Mouse (Mus musculus): ENCODE data around the gene Trpm8. TPM values are rescaled to one million over a fixed set of nuclear protein-coding genes. Genes with fewer than 3 reads are reported as not detected.

The Trpm8 gene
- polyA plus RNA-seq, 1 experiment from 2014 or later: not detected

GRCm38 (mm10) chr1:88427987-88428741 is 150.7 kb downstream of the Trpm8 start:
- no peak for ATAC-seq (ENCODE audit: insufficient number of reproducible peaks, insufficient read depth, low FRiP score, low TSS enrichment, low read depth)
- Histone ChIP-seq H3K27me3 (0 out of 2 replicates have a peak, but pooled peaks cover 3% of the 10 kb centered on the region), H3K4me1 (replicated peaks) (peaks cover 15% of the 10 kb centered on the region), H3K27ac (no peak overlapping the region), H3K9me3 (no peaks in the 10 kb centered on the region), H3K4me2 (no peak overlapping the region), H3K9ac (replicated peaks) (no peak overlapping the region), H3K4me3 (replicated peaks) (no peak overlapping the region), H3K36me3 (no peaks in the 10 kb centered on the region)
- 84% methylated on average over 11 of the region's 11 CpGs for WGBS

GRCm38 (mm10) chr1:88429413-88429812 is 152.0 kb downstream of the Trpm8 start:
- Histone ChIP-seq H3K9me3 (no peaks in the 10 kb centered on the region), H3K36me3 (no peaks in the 10 kb centered on the region), H3K27ac (no peak overlapping the region), H3K9ac (replicated peaks) (no peak overlapping the region), H3K27me3 (0 out of 2 replicates have a peak, but pooled peaks cover 3% of the 10 kb centered on the region), H3K4me1 (replicated peaks) (peaks cover 15% of the 10 kb centered on the region), H3K4me2 (no peak overlapping the region), H3K4me3 (replicated peaks) (no peak overlapping the region)
- WGBS: 7% methylated on average over 1 of the region's 1 CpGs
- no peak for ATAC-seq (ENCODE audit: insufficient number of reproducible peaks, insufficient read depth, low FRiP score, low TSS enrichment, low read depth)

GRCm38 (mm10) chr1:88431262-88431661 is 153.8 kb downstream of the Trpm8 start:
- no peaks in the 10 kb centered on the region for H3K36me3 ChIP-seq
- no peak overlapping the region for H3K9ac ChIP-seq (replicated peaks)
- H3K27me3 ChIP-seq: no peaks in the 10 kb centered on the region
- H3K4me3 ChIP-seq (replicated peaks): no peak overlapping the region
- no peak for ATAC-seq (ENCODE audit: insufficient number of reproducible peaks, insufficient read depth, low FRiP score, low TSS enrichment, low read depth)
- no peaks in the 10 kb centered on the region for H3K9me3 ChIP-seq
- H3K4me2 ChIP-seq: no peak overlapping the region
- H3K27ac ChIP-seq: no peak overlapping the region
- 53% methylated on average over 4 of the region's 4 CpGs for WGBS
- peaks cover 15% of the 10 kb centered on the region for H3K4me1 ChIP-seq (replicated peaks)

DNA sequence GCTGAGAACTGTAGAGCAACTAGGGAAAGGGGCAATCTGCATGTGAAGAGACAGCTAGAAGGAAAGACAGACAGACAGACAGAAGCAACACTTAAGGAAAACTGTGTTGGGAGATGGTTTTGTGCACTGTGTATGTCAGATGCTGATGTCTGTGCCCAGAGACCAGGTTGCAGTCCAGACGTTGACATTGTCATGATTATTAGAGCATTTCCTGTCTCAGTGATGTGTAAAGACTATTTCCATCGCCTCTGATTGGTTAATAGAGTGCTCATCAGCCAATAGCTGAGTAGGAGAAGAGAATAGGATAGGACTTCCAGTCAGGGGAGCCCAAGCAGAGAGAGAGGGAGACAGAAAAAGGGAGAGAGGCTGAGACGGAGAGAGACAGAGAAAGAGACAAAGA is 155.1 kb downstream of the Trpm8 start:
- 48% methylated on average over 3 of the region's 3 CpGs for WGBS
- H3K9me3 ChIP-seq: no peaks in the 10 kb centered on the region
- no peaks in the 10 kb centered on the region for H3K36me3 ChIP-seq
- ATAC-seq (ENCODE audit: insufficient number of reproducible peaks, insufficient read depth, low FRiP score, low TSS enrichment, low read depth): no peak
- no peak overlapping the region for H3K9ac ChIP-seq (replicated peaks)
- H3K27me3 ChIP-seq: no peaks in the 10 kb centered on the region
- H3K4me1 ChIP-seq (replicated peaks): peaks cover 23% of the 10 kb centered on the region
- no peak overlapping the region for H3K4me2 ChIP-seq
- H3K27ac ChIP-seq: no peak overlapping the region
- no peak overlapping the region for H3K4me3 ChIP-seq (replicated peaks)

GRCm38 (mm10) chr1:88433096-88433883 is 155.8 kb downstream of the Trpm8 start:
- WGBS: 83% methylated on average over 6 of the region's 6 CpGs
- Histone ChIP-seq H3K9me3 (no peaks in the 10 kb centered on the region), H3K4me1 (replicated peaks) (peaks cover 29% of the 10 kb centered on the region), H3K36me3 (no peaks in the 10 kb centered on the region), H3K4me3 (replicated peaks) (no peak overlapping the region), H3K4me2 (no peak overlapping the region), H3K9ac (replicated peaks) (no peak overlapping the region), H3K27me3 (no peaks in the 10 kb centered on the region), H3K27ac (no peak overlapping the region)
- ATAC-seq (ENCODE audit: insufficient number of reproducible peaks, insufficient read depth, low FRiP score, low TSS enrichment, low read depth): no peak

- H3K4me1 ChIP-seq (replicated peaks): peaks cover 29% of the 10 kb centered on the region
- WGBS: 76% methylated on average over 4 of the region's 4 CpGs
- no peak overlapping the region for H3K4me3 ChIP-seq (replicated peaks)
These were observed 156.6 kb downstream of the Trpm8 start for GRCm38 (mm10) chr1:88434057-88434456.

GRCm38 (mm10) chr1:88437206-88438126 is 160.0 kb downstream of the Trpm8 start:
- H3K9me3 ChIP-seq: no peaks in the 10 kb centered on the region
- peak; percentile 37; the same call in 1 of the 2 replicates for ATAC-seq (ENCODE audit: insufficient number of reproducible peaks, insufficient read depth, low FRiP score, low TSS enrichment, low read depth)
- no peaks in the 10 kb centered on the region for H3K27me3 ChIP-seq
- peaks cover 15% of the 10 kb centered on the region for H3K4me1 ChIP-seq (replicated peaks)
- no peak overlapping the region for H3K4me3 ChIP-seq (replicated peaks)
- H3K9ac ChIP-seq (replicated peaks): no peak overlapping the region
- H3K27ac ChIP-seq: peak overlapping the region; percentile 56; the same call in 1 of the 2 replicates
- H3K36me3 ChIP-seq: no peaks in the 10 kb centered on the region
- 63% methylated on average over 9 of the region's 9 CpGs for WGBS
- H3K4me2 ChIP-seq: no peak overlapping the region

More at GRCm38 (mm10) chr1:88434057-88434456, 156.6 kb downstream of the Trpm8 start:
- Histone ChIP-seq H3K36me3 (no peaks in the 10 kb centered on the region), H3K27me3 (no peaks in the 10 kb centered on the region), H3K27ac (no peak overlapping the region), H3K9me3 (no peaks in the 10 kb centered on the region), H3K4me2 (no peak overlapping the region), H3K9ac (replicated peaks) (no peak overlapping the region)
- no peak for ATAC-seq (ENCODE audit: insufficient number of reproducible peaks, insufficient read depth, low FRiP score, low TSS enrichment, low read depth)

Other genes with a start within 250 kb of the Trpm8 start
- gene Ugt1a10, start 222.3 kb upstream of the Trpm8 start, polyA plus RNA-seq (2016; fragmentation: Nextera tagmentation; extraction: Ambion mirVana): not detected in 2 replicates
- not detected in 2 replicates for gene Ugt1a9, start 206.9 kb upstream of the Trpm8 start, polyA plus RNA-seq (2016; fragmentation: Nextera tagmentation; extraction: Ambion mirVana)
- not detected in 2 replicates for gene Ugt1a8, start 189.8 kb upstream of the Trpm8 start, polyA plus RNA-seq (2016; fragmentation: Nextera tagmentation; extraction: Ambion mirVana)
- gene Ugt1a7c, start 182.6 kb upstream of the Trpm8 start, polyA plus RNA-seq (2016; fragmentation: Nextera tagmentation; extraction: Ambion mirVana): 0.54 and 1.3 TPM in 2 replicates
- not detected in 2 replicates for gene Ugt1a6b, start 174.4 kb upstream of the Trpm8 start, polyA plus RNA-seq (2016; fragmentation: Nextera tagmentation; extraction: Ambion mirVana)
- 0.49 and 0.51 TPM in 2 replicates for gene Ugt1a6a, start 142.9 kb upstream of the Trpm8 start, polyA plus RNA-seq (2016; fragmentation: Nextera tagmentation; extraction: Ambion mirVana)
- not detected in 2 replicates for gene Ugt1a5, start 111.6 kb upstream of the Trpm8 start, polyA plus RNA-seq (2016; fragmentation: Nextera tagmentation; extraction: Ambion mirVana)
- gene Ugt1a2, start 77.1 kb upstream of the Trpm8 start, polyA plus RNA-seq (2016; fragmentation: Nextera tagmentation; extraction: Ambion mirVana): not detected in 2 replicates
- gene Dnajb3, start 71.9 kb upstream of the Trpm8 start, polyA plus RNA-seq (2016; fragmentation: Nextera tagmentation; extraction: Ambion mirVana): 12.2 and 13.3 TPM in 2 replicates
- gene Ugt1a1, start 65.7 kb upstream of the Trpm8 start, polyA plus RNA-seq (2016; fragmentation: Nextera tagmentation; extraction: Ambion mirVana): not detected in 2 replicates
- gene Mroh2a, start 50.7 kb upstream of the Trpm8 start, polyA plus RNA-seq (2016; fragmentation: Nextera tagmentation; extraction: Ambion mirVana): 1.5 and 2.0 TPM in 2 replicates
- 236 and 243 TPM in 2 replicates for gene Hjurp, start within 50 bp of the Trpm8 start, polyA plus RNA-seq (2016; fragmentation: Nextera tagmentation; extraction: Ambion mirVana)
- not detected in 2 replicates for gene Spp2, start 129.3 kb downstream of the Trpm8 start, polyA plus RNA-seq (2016; fragmentation: Nextera tagmentation; extraction: Ambion mirVana)
- gene Glrp1, start 232.4 kb downstream of the Trpm8 start, polyA plus RNA-seq (2016; fragmentation: Nextera tagmentation; extraction: Ambion mirVana): not detected in 2 replicates

Data from limb, embryonic 12.5 days (tissue).